Mouse (Mus musculus) E14TG2a.4 (cell line): ENCODE results near the gene Tmem198.

Experiments
- H3K27me3 ChIP-seq: 2 replicates; pipeline ENCODE4 v1.6.1; 2014; ENCODE audit warnings: low read length, control low read depth; ENCODE audit not compliant: insufficient read depth
- H3K36me3 ChIP-seq: 2 replicates; pipeline ENCODE4 v1.6.1; 2014; ENCODE audit warnings: low read length, control low read depth; ENCODE audit not compliant: insufficient read depth
- H3K4me1 ChIP-seq: replicated peaks from 2 replicates; pipeline ENCODE4 v1.6.1; 2014; ENCODE audit warnings: low read depth, low read length, control low read depth
- H3K4me3 ChIP-seq: replicated peaks from 2 replicates; pipeline ENCODE4 v1.5.1; 2014; ENCODE audit warnings: mild to moderate bottlenecking, low read length
- H3K9me3 ChIP-seq: 2 replicates; pipeline ENCODE4 v1.6.1; 2014; ENCODE audit warnings: low read length, control low read depth
- CTCF ChIP-seq: conservative IDR thresholded peaks from 2 replicates; pipeline ENCODE4 v1.5.1; 2014; ENCODE audit warnings: low read length
- NANOG ChIP-seq: IDR thresholded peaks from 2 replicates; pipeline ENCODE4 v1.6.1; 2014; ENCODE audit warnings: borderline replicate concordance, low read length, mixed read lengths
- POU5F1 ChIP-seq: IDR thresholded peaks from 2 replicates; pipeline ENCODE4 v1.6.1; 2014; ENCODE audit warnings: low read length, borderline replicate concordance

Tmem198 gene

DNA sequence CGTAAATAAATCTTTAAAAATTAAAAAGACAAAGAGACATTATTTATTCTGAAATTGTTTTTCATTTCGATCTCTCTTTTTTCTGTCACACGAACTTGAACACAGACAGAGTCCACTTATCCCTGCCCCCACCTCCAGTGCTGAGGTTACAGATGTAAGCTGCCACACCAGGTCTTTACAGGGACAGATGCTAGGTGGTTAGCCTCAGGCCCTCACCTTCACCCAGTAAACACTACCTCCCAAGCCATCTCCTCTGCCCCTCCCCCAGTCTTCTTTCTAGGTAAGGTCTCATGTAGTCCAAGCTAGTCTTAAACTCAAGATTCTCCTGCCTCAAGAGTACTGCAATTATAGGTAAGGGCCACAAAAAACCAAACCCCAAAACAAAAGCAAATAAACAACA, 33.2 kb downstream of the Tmem198 start:
- Histone ChIP-seq H3K9me3 (no peaks in the 10 kb centered on the region), H3K4me1 (peaks cover 88% of the 10 kb centered on the region), H3K36me3 (0 out of 2 replicates have a peak, but pooled peaks cover 6% of the 10 kb centered on the region), H3K4me3 (peak overlapping the region; percentile 27), H3K27me3 (peaks cover 11% of the 10 kb centered on the region)
- no peak for TF ChIP-seq CTCF
- TF ChIP-seq POU5F1, result no peak
- TF ChIP-seq NANOG, result no peak

DNA sequence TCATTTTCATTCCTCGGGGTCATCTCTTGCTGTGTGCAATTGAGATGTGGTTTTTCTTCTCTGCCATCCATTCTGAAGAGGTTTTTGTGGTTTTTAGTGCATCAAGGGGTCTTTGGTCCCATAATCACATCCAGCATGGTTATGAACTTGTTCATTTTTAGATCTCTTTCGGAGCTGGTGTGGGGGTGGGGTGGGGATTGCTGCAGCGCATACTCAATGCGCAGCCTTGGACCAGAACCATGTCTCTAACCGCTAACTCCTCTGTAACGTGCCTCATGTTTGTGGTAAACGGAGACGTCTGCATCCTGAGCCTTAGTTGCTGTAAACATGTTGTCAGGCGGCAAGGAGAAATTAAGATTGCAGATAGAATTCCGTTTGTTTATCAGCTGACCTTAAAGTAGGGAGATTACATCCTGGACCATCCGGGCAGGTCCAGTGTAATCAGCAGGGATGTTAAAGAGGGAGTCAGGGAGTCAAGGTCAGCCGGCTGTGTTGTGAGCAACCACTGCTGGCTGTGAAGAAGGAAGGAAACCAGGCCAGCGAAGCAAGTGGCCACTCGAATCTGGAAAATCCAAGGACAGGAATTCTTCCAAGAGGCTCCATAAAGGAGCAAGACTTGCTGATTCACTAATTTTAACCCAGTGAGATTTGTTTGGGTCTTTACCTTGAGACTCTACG, 37.5 kb downstream of the Tmem198 start:
- Histone ChIP-seq H3K9me3 (no peaks in the 10 kb centered on the region), H3K36me3 (no peaks in the 10 kb centered on the region), H3K4me1 (peaks cover 79% of the 10 kb centered on the region), H3K4me3 (peak overlapping the region; percentile 0; the same call in 1 of the 2 replicates), H3K27me3 (no peaks in the 10 kb centered on the region)
- no peak for TF ChIP-seq POU5F1
- no peak for TF ChIP-seq NANOG
- no peak for TF ChIP-seq CTCF

DNA sequence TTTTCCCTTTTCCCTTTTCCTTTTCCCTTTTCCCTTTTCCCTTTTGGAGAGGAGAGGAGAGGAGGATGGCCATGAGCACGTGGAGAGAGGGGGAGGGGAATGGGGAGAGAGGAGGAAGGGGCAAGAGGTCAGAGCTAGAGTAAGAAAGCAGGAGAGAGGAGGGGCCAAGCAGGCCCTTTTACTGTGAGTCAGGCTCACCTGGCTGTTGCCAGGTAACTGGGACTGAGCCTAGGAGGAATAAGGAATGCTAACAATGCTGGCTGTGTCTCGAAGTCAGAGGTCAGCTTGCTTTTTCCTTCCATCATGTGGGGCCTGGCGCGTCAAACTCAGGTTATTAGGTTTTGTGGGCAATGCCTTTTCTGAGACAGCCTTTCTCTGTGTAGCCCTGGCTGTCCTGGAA, 38.7 kb downstream of the Tmem198 start:
- Histone ChIP-seq H3K27me3 (no peaks in the 10 kb centered on the region), H3K4me1 (peaks cover 76% of the 10 kb centered on the region), H3K36me3 (no peaks in the 10 kb centered on the region), H3K4me3 (0 out of 2 replicates have a peak overlapping the region, but pooled peaks have one; percentile 13), H3K9me3 (no peaks in the 10 kb centered on the region)
- TF ChIP-seq POU5F1 (no peak), CTCF (no peak), NANOG (no peak)

GRCm38 (mm10) chr1:75518427-75518826, 39.1 kb downstream of the Tmem198 start:
- Histone ChIP-seq H3K36me3 (no peaks in the 10 kb centered on the region), H3K9me3 (no peaks in the 10 kb centered on the region), H3K4me1 (peaks cover 71% of the 10 kb centered on the region), H3K4me3 (0 out of 2 replicates have a peak overlapping the region, but pooled peaks have one; percentile 13), H3K27me3 (no peaks in the 10 kb centered on the region)
- no peak for TF ChIP-seq NANOG
- TF ChIP-seq CTCF, result 0 out of 2 replicates have a peak, but pooled peaks have one; percentile 5

GRCm38 (mm10) chr1:75519576-75519975, 40.2 kb downstream of the Tmem198 start:
- H3K4me3 ChIP-seq, result no peak overlapping the region
- TF ChIP-seq NANOG (no peak), CTCF (no peak), POU5F1 (no peak)
- no peaks in the 10 kb centered on the region for H3K9me3 ChIP-seq
- no peaks in the 10 kb centered on the region for H3K27me3 ChIP-seq
- peaks cover 69% of the 10 kb centered on the region for H3K4me1 ChIP-seq
- H3K36me3 ChIP-seq, result peaks cover 2% of the 10 kb centered on the region

DNA sequence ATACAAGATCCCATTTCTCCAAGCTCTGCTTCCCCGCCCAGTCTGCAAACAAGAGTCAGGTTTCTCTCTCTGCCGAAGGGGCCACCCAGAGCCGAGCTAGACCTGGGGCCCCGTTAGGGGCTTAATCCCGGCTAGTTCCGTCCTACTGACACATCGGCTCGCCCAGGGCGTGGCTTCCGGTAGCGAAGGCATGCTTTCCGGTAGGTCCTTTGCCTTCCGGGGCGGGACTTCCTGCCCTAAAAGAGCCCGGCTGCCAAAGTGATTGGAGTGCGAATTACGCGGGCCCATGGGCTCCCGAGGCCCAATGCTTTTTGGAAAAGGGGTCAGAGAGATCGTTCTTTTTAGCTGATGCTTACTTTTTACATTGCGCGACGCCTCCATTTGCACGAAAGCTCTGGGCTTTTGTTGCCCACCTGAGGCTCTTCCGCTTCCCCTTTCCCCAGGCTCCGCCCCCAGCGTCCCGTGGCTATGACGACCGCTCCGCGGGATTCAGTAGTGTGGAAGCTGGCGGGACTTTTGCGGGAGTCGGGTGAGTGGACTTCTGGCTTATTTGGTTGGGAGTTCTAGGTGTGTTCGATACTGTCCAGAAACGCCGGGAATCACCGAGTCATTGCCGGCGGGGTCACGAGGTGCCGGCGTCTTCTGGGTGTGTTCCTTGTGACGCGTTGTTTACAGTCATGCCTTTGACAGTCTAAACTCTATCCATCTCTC, 42.1 kb downstream of the Tmem198 start, which contains the start of gene Stk11ip:
TSS of gene Stk11ip (plus strand) at position 209 of the 711 bp plus-strand sequence.
- Histone ChIP-seq H3K9me3 (no peaks in the 10 kb centered on the region), H3K27me3 (no peaks in the 10 kb centered on the region), H3K4me1 (peaks cover 55% of the 10 kb centered on the region), H3K36me3 (peaks cover 21% of the 10 kb centered on the region), H3K4me3 (peak within 1 kb of the TSS; percentile 90)
- TF ChIP-seq NANOG, result no peak
- TF ChIP-seq CTCF, result no peak
- no peak for TF ChIP-seq POU5F1

DNA sequence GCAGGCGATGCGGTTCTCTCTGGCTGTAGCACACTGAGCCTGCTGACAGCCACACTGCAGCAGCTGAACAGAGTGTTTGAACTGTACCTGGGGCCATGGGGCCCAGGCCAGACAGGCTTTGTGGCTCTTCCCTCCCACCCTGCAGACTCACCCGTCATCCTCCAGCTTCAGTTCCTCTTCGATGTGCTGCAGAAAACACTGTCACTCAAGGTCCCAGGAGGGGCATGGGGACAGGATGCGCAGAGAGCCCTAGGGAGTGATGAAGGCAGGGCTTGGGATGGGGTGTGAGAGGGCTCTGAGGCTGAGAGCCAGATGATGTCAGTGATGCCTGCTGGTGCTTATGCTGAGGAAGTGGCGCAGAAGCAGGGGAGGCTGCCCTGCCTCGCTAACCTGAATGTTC, 45.3 kb downstream of the Tmem198 start:
- Histone ChIP-seq H3K9me3 (no peaks in the 10 kb centered on the region), H3K4me1 (peaks cover 42% of the 10 kb centered on the region), H3K27me3 (no peaks in the 10 kb centered on the region), H3K4me3 (no peak overlapping the region), H3K36me3 (peaks cover 53% of the 10 kb centered on the region)
- no peak for TF ChIP-seq POU5F1
- no peak for TF ChIP-seq CTCF
- no peak for TF ChIP-seq NANOG

GRCm38 (mm10) chr1:75530546-75530945, 51.2 kb downstream of the Tmem198 start:
- Histone ChIP-seq H3K4me3 (no peak overlapping the region), H3K4me1 (peaks cover 29% of the 10 kb centered on the region), H3K27me3 (no peaks in the 10 kb centered on the region), H3K9me3 (no peaks in the 10 kb centered on the region), H3K36me3 (peaks cover 96% of the 10 kb centered on the region)
- no peak for TF ChIP-seq CTCF
- TF ChIP-seq NANOG, result no peak
- TF ChIP-seq POU5F1, result no peak
